Mouse (Mus musculus): ENCODE measurements around the gene Eno1. TPM values are rescaled to one million over a fixed set of nuclear protein-coding genes. Genes with fewer than 3 reads are reported as not detected.
A peak's percentile ranks its signal among the peaks of the same experiment; 100 is the strongest.
"Not testable (repeated sequence)": the region's sequence is repeated elsewhere in the genome, so short reads cannot be mapped to it uniquely, and the experiment has no call there.

Eno1 gene
- polyA plus RNA-seq, 1 experiment from 2014 or later, result 1,551 TPM

DNA sequence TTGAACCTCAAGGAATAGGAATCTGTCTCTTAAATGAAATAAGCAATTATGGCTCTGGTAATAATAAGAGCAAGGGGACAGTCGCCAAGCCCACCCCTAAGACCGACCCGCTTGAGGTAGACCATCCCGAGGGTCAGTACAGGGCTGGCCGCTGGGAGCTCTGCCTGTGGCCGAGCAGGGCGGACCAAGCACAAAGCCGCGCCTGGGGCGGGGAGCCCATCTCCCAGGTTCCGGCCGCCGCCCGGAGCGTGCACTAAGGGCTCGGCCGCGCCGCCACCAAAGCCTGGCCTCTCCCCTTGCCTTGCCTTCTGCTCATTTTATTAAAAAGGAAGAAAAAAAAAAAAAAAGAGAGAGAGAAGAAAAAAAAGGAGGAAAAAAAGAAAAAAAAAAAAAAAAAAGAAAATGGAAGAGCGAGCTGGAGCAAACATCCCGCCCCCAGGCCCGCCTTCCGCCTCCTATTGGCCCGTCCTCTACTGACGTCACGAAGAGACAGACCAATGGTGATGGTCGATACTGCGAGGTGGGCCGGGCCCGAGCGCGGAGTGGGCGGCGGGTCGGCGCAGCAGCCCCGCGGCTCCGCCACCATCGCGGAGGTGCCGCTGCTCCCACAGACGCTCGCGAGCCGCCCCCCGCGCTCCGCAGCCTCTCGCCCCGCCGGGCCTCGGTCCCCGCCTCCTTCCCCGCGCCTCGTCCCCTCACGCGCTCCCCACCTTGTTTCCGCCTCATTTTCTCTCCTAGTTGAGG lies 44.7 kb downstream of the Eno1 start, which contains the start of gene Rere:
Gene Rere (plus strand): TSS at position 629 of the 744 bp plus-strand sequence.
- H3K36me3 ChIP-seq (ENCODE audit: control insufficient read depth, insufficient read depth, low read length), result no peaks in the 10 kb centered on the region
- peak within 1 kb of the TSS; percentile 99 for H3K27ac ChIP-seq (ENCODE audit: low read length)
- peak within 1 kb of the TSS; percentile 84 for H3K4me2 ChIP-seq (ENCODE audit: low read depth, low read length)
- no peaks in the 10 kb centered on the region for H3K9me3 ChIP-seq (ENCODE audit: control insufficient read depth, low read length)
- H3K9ac ChIP-seq (ENCODE audit: low read length), result peak within 1 kb of the TSS; percentile 99
- WGBS, result under 1% methylated on average over 58 of the region's 60 CpGs
- peak within 1 kb of the TSS; percentile 99 for H3K4me3 ChIP-seq (ENCODE audit: low read length)
- peaks cover 18% of the 10 kb centered on the region for H3K4me1 ChIP-seq (replicated peaks; ENCODE audit: control insufficient read depth, insufficient read depth, low read length)
- ATAC-seq (ENCODE audit: low read depth), result peak; percentile 99
- H3K27me3 ChIP-seq (ENCODE audit: control insufficient read depth, insufficient read depth, low read depth, low read length), result no peaks in the 10 kb centered on the region

DNA sequence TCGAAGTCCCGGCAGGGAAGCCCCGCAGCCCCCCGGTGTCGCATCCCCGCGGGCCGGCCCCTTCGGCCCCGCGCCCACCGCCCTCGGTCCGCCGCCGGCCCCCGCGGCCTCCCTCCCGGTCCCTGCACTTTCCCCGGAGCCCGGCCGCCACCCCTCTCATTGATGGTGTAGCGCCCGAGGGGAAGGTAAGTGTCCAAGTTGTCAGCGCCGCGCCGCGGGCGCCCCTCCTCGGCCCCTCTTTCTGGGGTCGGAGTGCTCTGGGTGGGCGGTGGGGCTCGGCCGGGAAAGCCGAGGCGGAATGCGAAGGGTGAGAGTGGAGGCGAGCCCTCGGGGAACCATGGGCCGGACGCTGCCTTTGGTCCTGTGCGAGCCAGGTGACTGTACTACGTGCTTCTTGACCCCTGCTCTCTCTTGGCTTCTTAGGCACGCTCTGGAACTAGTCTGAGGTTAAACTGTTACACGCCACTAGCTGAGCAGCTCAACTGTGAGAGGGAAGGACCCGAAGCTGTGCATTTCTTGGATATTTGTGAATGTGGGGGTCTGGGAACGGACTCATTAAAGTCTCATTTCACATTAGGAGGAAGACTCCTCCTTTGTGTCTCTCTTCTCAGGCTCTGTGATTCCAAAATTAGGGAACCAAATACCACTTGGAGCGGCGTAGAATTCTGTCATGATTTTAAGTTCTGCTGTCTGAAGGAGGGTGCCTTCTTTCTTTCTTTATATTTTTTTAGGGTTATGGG lies 45.5 kb downstream of the Eno1 start:
- Histone ChIP-seq H3K27me3 (ENCODE audit: control insufficient read depth, insufficient read depth, low read depth, low read length) (no peaks in the 10 kb centered on the region), H3K9me3 (ENCODE audit: control insufficient read depth, low read length) (no peaks in the 10 kb centered on the region), H3K4me2 (ENCODE audit: low read depth, low read length) (peak overlapping the region; percentile 84), H3K9ac (ENCODE audit: low read length) (peak overlapping the region; percentile 99), H3K27ac (ENCODE audit: low read length) (peak overlapping the region; percentile 99), H3K4me1 (replicated peaks; ENCODE audit: control insufficient read depth, insufficient read depth, low read length) (peaks cover 20% of the 10 kb centered on the region), H3K36me3 (ENCODE audit: control insufficient read depth, insufficient read depth, low read length) (no peaks in the 10 kb centered on the region), H3K4me3 (ENCODE audit: low read length) (peak overlapping the region; percentile 99)
- ATAC-seq (ENCODE audit: low read depth), result peak; percentile 20
- under 1% methylated on average over 44 of the region's 50 CpGs for WGBS

DNA sequence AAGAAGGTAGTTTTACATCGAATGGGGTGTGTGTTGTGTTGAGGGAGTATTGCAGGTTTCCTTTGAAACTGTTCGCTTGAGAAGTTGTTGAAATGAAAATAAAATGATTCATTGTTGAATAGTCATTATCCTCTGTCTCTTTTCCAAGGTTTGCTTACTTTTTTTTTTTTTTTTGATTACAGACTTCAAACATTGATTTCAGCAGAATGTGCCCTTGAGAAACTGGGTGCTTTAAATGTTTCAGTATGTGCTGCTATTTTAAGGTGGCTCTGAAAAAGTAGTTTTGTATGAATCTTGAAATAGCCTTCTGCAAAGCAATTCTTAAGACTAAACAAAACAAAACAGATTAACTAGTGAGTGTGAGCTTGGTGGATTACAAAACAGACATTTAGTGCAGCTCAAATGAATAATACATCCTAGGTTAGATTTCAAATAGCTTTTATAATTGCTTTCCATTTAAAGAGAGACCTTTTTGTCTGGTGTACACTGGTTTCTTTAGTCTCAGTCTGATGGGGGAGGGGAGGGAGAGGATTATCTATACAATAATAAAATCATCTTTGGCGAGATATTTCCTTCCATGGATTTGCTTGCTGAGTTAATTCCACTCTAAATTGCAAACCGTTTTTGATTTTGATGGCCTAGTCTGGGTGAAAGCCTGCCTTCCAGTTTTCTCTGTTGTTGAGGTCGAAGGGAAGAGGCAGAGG lies 46.3 kb downstream of the Eno1 start:
- WGBS, result 10% methylated on average over 5 of the region's 5 CpGs
- peak overlapping the region; percentile 99 for H3K9ac ChIP-seq (ENCODE audit: low read length)
- peak overlapping the region; percentile 84 for H3K4me2 ChIP-seq (ENCODE audit: low read depth, low read length)
- H3K4me3 ChIP-seq (ENCODE audit: low read length), result peak overlapping the region; percentile 99
- H3K27ac ChIP-seq (ENCODE audit: low read length), result peak overlapping the region; percentile 99
- H3K9me3 ChIP-seq (ENCODE audit: control insufficient read depth, low read length), result no peaks in the 10 kb centered on the region
- no peak for ATAC-seq (ENCODE audit: low read depth)
- no peaks in the 10 kb centered on the region for H3K27me3 ChIP-seq (ENCODE audit: control insufficient read depth, insufficient read depth, low read depth, low read length)
- H3K4me1 ChIP-seq (replicated peaks; ENCODE audit: control insufficient read depth, insufficient read depth, low read length), result peaks cover 20% of the 10 kb centered on the region
- no peaks in the 10 kb centered on the region for H3K36me3 ChIP-seq (ENCODE audit: control insufficient read depth, insufficient read depth, low read length)

DNA sequence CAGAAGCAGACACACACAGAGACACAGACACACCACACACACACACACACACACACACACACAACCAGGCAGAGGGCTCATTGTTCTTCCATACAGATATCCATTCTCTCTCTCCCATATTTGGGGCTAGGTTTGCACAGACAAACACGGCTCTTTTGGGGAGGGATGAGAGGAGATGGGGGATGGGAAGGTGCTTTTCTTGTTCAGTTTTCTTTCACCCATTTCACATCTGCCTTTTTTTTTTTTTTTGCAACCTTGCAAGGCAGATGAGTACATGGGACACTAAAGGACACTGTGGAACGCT lies 46.8 kb downstream of the Eno1 start:
- H3K9me3 ChIP-seq (ENCODE audit: control insufficient read depth, low read length), result no peaks in the 10 kb centered on the region

DNA sequence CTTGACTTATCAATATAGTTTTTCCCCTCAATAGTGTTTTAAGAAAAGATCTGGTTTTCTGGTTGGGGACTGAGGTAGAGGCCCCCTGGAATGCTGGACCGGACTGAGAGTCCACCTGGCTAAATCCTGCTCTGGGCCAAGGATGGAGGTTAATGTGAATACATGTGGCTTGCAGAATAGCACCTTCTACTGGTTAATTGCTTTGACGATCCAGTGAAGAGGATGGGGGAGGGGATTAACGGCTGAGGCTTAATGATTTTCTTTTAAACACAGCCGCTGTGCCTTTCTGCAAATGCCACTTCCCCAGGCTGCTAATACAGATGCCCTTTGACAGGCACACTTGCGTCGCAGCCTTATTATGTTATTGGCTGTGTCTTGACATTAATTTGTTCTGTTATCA lies 47.5 kb downstream of the Eno1 start:
- 11% methylated on average over 6 of the region's 6 CpGs for WGBS
- Histone ChIP-seq H3K4me2 (ENCODE audit: low read depth, low read length) (peak overlapping the region; percentile 84; the same call in 1 of the 2 replicates), H3K4me1 (replicated peaks; ENCODE audit: control insufficient read depth, insufficient read depth, low read length) (peaks cover 21% of the 10 kb centered on the region), H3K4me3 (ENCODE audit: low read length) (peak overlapping the region; percentile 14; the same call in 1 of the 2 replicates), H3K9ac (ENCODE audit: low read length) (no peak overlapping the region), H3K9me3 (ENCODE audit: control insufficient read depth, low read length) (no peaks in the 10 kb centered on the region), H3K36me3 (ENCODE audit: control insufficient read depth, insufficient read depth, low read length) (no peaks in the 10 kb centered on the region), H3K27ac (ENCODE audit: low read length) (no peak overlapping the region), H3K27me3 (ENCODE audit: control insufficient read depth, insufficient read depth, low read depth, low read length) (no peaks in the 10 kb centered on the region)
- ATAC-seq (ENCODE audit: low read depth), result no peak

More for the DNA sequence above, 46.8 kb downstream of the Eno1 start:
- no peak overlapping the region for H3K27ac ChIP-seq (ENCODE audit: low read length)
- H3K36me3 ChIP-seq (ENCODE audit: control insufficient read depth, insufficient read depth, low read length), result no peaks in the 10 kb centered on the region
- peaks cover 20% of the 10 kb centered on the region for H3K4me1 ChIP-seq (replicated peaks; ENCODE audit: control insufficient read depth, insufficient read depth, low read length)
- H3K4me3 ChIP-seq (ENCODE audit: low read length), result peak overlapping the region; percentile 99
- 21% methylated on average over 2 of the region's 2 CpGs for whole genome bisulfite sequencing
- H3K4me2 ChIP-seq (ENCODE audit: low read depth, low read length), result peak overlapping the region; percentile 84
- no peaks in the 10 kb centered on the region for H3K27me3 ChIP-seq (ENCODE audit: control insufficient read depth, insufficient read depth, low read depth, low read length)
- ATAC-seq (ENCODE audit: low read depth), result no peak
- peak overlapping the region; percentile 39; the same call in 1 of the 2 replicates for H3K9ac ChIP-seq (ENCODE audit: low read length)

DNA sequence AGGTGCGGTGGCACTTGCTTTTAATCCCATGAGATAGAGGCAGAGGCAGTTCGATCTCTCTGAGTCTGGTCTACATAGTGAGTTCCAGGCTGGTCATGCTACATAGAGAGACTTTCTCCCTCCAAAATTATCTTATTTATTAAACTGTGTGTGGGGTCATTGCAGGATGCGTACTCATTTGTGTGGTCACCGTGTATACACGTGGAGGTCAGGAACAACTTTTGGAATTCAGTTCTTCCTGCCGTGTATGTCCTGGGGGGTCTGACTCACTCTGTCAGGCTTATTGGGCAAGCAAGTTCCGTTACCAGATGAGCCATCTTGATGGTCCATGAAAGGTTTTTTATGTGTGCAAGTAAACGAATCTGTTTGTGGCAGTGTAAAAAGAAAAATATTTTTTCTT lies 50.5 kb downstream of the Eno1 start:
- ATAC-seq (ENCODE audit: low read depth), result no peak

DNA sequence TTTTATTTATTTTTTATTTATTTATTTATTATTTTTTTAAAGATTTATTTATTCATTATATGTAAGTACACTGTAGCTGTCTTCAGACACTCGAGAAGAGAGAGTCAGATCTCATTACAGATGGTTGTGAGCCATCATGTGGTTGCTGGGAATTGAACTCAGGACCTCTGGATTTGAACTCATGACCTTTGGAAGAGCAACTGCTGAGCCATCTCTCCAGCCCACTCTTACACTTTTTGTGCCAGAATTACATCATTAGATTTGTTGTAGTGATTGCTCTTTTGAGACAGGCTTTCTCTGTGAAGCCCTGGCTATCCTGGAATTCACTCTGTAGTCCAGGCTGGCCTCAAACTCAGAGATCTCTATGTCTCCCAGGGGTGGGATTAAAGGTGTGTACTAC lies 50.9 kb downstream of the Eno1 start:
- peaks cover 17% of the 10 kb centered on the region for H3K4me1 ChIP-seq (replicated peaks; ENCODE audit: control insufficient read depth, insufficient read depth, low read length)
- H3K4me2 ChIP-seq (ENCODE audit: low read depth, low read length); H3K9me3 ChIP-seq (ENCODE audit: control insufficient read depth, low read length); H3K4me3 ChIP-seq (ENCODE audit: low read length); ATAC-seq (ENCODE audit: low read depth); H3K27me3 ChIP-seq (ENCODE audit: control insufficient read depth, insufficient read depth, low read depth, low read length); H3K9ac ChIP-seq (ENCODE audit: low read length); H3K27ac ChIP-seq (ENCODE audit: low read length); H3K36me3 ChIP-seq (ENCODE audit: control insufficient read depth, insufficient read depth, low read length): not testable (repeated sequence)
- 59% methylated on average over 1 of the region's 1 CpGs for WGBS

More for the DNA sequence above, 50.5 kb downstream of the Eno1 start:
- no peak overlapping the region for H3K9ac ChIP-seq (ENCODE audit: low read length)
- no peak overlapping the region for H3K4me3 ChIP-seq (ENCODE audit: low read length)
- no peak overlapping the region for H3K27ac ChIP-seq (ENCODE audit: low read length)
- H3K4me2 ChIP-seq (ENCODE audit: low read depth, low read length), result no peak overlapping the region
- 78% methylated on average over 8 of the region's 8 CpGs for WGBS
- H3K9me3 ChIP-seq (ENCODE audit: control insufficient read depth, low read length), result no peaks in the 10 kb centered on the region
- no peaks in the 10 kb centered on the region for H3K27me3 ChIP-seq (ENCODE audit: control insufficient read depth, insufficient read depth, low read depth, low read length)
- peaks cover 17% of the 10 kb centered on the region for H3K4me1 ChIP-seq (replicated peaks; ENCODE audit: control insufficient read depth, insufficient read depth, low read length)
- H3K36me3 ChIP-seq (ENCODE audit: control insufficient read depth, insufficient read depth, low read length), result no peaks in the 10 kb centered on the region

DNA sequence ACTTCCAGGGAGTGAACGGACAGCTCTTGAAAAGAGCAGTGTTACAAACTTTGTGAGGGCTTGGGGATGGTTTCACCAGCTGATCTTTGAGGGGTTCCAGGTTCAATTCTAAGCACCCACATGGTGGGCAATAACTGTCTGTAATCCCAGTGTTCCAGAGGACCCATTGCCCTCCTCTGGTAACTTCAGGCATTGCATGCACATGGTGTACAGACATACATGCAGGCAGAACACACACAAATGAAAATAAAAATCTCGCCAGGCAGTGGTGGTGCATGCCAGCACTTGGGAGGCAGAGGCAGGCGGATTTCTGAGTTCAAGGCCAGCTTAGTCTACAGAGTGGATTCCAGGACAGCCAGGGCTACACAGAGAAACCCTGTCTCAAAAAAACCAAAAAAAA lies 55.4 kb downstream of the Eno1 start:
- 90% methylated on average over 3 of the region's 3 CpGs for WGBS
- Histone ChIP-seq H3K9me3 (ENCODE audit: control insufficient read depth, low read length) (no peaks in the 10 kb centered on the region), H3K36me3 (ENCODE audit: control insufficient read depth, insufficient read depth, low read length) (no peaks in the 10 kb centered on the region), H3K4me3 (ENCODE audit: low read length) (no peak overlapping the region), H3K4me1 (replicated peaks; ENCODE audit: control insufficient read depth, insufficient read depth, low read length) (0 out of 2 replicates have a peak, but pooled peaks cover 3% of the 10 kb centered on the region), H3K4me2 (ENCODE audit: low read depth, low read length) (no peak overlapping the region), H3K9ac (ENCODE audit: low read length) (no peak overlapping the region), H3K27me3 (ENCODE audit: control insufficient read depth, insufficient read depth, low read depth, low read length) (no peaks in the 10 kb centered on the region), H3K27ac (ENCODE audit: low read length) (no peak overlapping the region)
- ATAC-seq (ENCODE audit: low read depth), result no peak

DNA sequence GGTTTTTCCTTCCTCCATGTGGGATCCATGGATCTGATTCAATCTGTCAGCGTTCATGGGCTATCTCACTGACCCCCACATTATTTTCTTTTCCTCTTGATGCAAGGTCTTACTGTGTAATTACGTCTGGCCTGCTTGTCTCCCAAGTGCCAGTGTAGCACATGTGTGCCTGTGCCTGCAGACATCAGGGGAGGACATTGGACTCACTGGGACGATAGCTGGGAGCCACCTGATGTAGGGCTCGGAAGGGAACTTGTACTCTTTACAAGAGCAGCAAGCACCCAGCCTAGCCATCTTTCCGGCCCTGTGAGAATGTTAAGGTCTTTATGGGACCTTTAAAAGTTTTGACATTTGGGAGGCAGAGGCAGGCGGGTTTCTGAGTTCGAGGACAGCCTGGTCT lies 58.3 kb downstream of the Eno1 start:
- Histone ChIP-seq H3K9me3 (ENCODE audit: control insufficient read depth, low read length) (no peaks in the 10 kb centered on the region), H3K27ac (ENCODE audit: low read length) (no peak overlapping the region), H3K9ac (ENCODE audit: low read length) (no peak overlapping the region), H3K4me2 (ENCODE audit: low read depth, low read length) (no peak overlapping the region), H3K4me3 (ENCODE audit: low read length) (no peak overlapping the region), H3K36me3 (ENCODE audit: control insufficient read depth, insufficient read depth, low read length) (no peaks in the 10 kb centered on the region), H3K4me1 (replicated peaks; ENCODE audit: control insufficient read depth, insufficient read depth, low read length) (no peaks in the 10 kb centered on the region), H3K27me3 (ENCODE audit: control insufficient read depth, insufficient read depth, low read depth, low read length) (no peaks in the 10 kb centered on the region)
- no peak for ATAC-seq (ENCODE audit: low read depth)
- 92% methylated on average over 7 of the region's 7 CpGs for WGBS
